Mouse (Mus musculus) CH12.LX (cell line): ENCODE results near the gene Gm20481.

ENCODE experiments used
- CHD1 ChIP-seq: IDR thresholded peaks from 2 replicates; pipeline ENCODE4 v1.6.1; 2012; ENCODE audit warnings: low read depth, low read length, improper control_type of control experiment, inconsistent platforms
- CTCF ChIP-seq, 2 experiments: IDR thresholded peaks in 1 of 2; conservative IDR thresholded peaks in 1 of 2; 2 replicates each; pipeline ENCODE4 v1.5.1; 2011 to 2012; ENCODE audit warnings: low read depth in 2 of 2, low read length in 2 of 2, improper control_type of control experiment in 1 of 2, inconsistent platforms in 1 of 2, mild to moderate bottlenecking in 1 of 2, moderate library complexity in 1 of 2
- EP300 ChIP-seq: IDR thresholded peaks from 2 replicates; pipeline ENCODE4 v1.6.1; 2011; ENCODE audit warnings: low read length, improper control_type of control experiment
- GABPA ChIP-seq: IDR thresholded peaks from 2 replicates; pipeline ENCODE4 v1.6.1; 2012; ENCODE audit warnings: low read depth, low read length, improper control_type of control experiment, inconsistent platforms; ENCODE audit not compliant: insufficient replicate concordance
- MAFK ChIP-seq: IDR thresholded peaks from 2 replicates; pipeline ENCODE4 v1.6.1; 2011; ENCODE audit warnings: low read length, improper control_type of control experiment; ENCODE audit not compliant: insufficient replicate concordance
- MAX ChIP-seq: IDR thresholded peaks from 2 replicates; pipeline ENCODE4 v1.6.1; 2011; ENCODE audit warnings: low read length, improper control_type of control experiment
- MAZ ChIP-seq: IDR thresholded peaks from 2 replicates; pipeline ENCODE4 v1.6.1; 2012; ENCODE audit warnings: low read depth, mild to moderate bottlenecking, inconsistent platforms, low read length, improper control_type of control experiment, moderate library complexity
- POLR2A ChIP-seq: IDR thresholded peaks from 2 replicates; pipeline ENCODE4 v1.6.1; 2011; ENCODE audit warnings: low read depth, mild to moderate bottlenecking, improper control_type of control experiment, low read length
- RAD21 ChIP-seq: IDR thresholded peaks from 2 replicates; pipeline ENCODE4 v1.6.1; 2011; ENCODE audit warnings: low read depth, mild to moderate bottlenecking, low read length, improper control_type of control experiment, moderate library complexity
- RCOR1 ChIP-seq: conservative IDR thresholded peaks from 2 replicates; pipeline ENCODE4 v1.6.1; 2012; ENCODE audit warnings: low read depth, mild to moderate bottlenecking, inconsistent platforms, low read length, improper control_type of control experiment
- UBTF ChIP-seq: IDR thresholded peaks from 2 replicates; pipeline ENCODE4 v1.6.1; 2012; ENCODE audit warnings: low read depth, mild to moderate bottlenecking, inconsistent platforms, low read length, improper control_type of control experiment, moderate library complexity
- ZC3H11A ChIP-seq: IDR thresholded peaks from 2 replicates; pipeline ENCODE4 v1.6.1; 2012; ENCODE audit warnings: low read depth, mild to moderate bottlenecking, inconsistent platforms, low read length, improper control_type of control experiment
- ZMIZ1 ChIP-seq: IDR thresholded peaks from 2 replicates; pipeline ENCODE4 v1.6.1; 2012; ENCODE audit warnings: low read depth, mild to moderate bottlenecking, inconsistent platforms, low read length, improper control_type of control experiment

DNA sequence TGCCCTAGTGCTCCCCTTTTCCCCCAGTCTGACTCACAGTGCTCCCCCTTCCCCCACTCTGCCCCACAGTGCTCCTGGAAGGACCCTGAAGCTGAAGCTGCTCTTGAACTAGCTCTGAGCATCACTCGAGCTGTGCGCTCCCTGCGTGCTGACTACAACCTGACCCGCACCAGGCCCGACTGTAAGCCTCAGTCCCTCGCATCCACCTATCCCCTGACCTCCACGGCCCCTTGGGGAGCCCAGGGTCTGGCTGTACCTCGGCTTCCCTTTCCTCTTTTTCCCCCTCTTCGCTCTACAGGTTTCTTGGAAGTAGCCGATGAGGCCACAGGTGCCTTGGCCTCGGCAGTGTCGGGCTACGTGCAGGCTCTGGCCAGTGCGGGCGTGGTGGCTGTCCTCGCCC is 45.6 kb downstream of the Gm20481 start:
- TF ChIP-seq CHD1 (no peak), CTCF (conservative IDR thresholded peaks at IDR 0.05 in 1 of 2, IDR thresholded peaks at IDR 0.05 in 1 of 2; ENCODE audit: low read depth in 2 of 2, low read length in 2 of 2) (no peak), RCOR1 (no peak), POLR2A (no peak), MAZ (no peak), MAX (no peak), ZC3H11A (no peak), RAD21 (no peak), ZMIZ1 (no peak), GABPA (no peak), EP300 (no peak), MAFK (no peak), UBTF (no peak)
